Mouse (Mus musculus) hindbrain, embryonic 16.5 days (tissue): Measurements from ENCODE around the gene Emilin1. TPM values are rescaled to one million over a fixed set of nuclear protein-coding genes. Genes with fewer than 3 reads are reported as not detected.

Experiments used
- ATAC-seq: fragments of 200-750 bp; cut with Nextera tagmentation; 2 replicates; pipeline ENCODE4 v1.8.0; 2017; ENCODE audit warnings: moderate TSS enrichment, moderate library complexity
- H3K27ac ChIP-seq: fragments of 300-500 bp; sonication (generic); 2 replicates; pipeline ENCODE4 v1.5.1; 2014; ENCODE audit warnings: low read depth, mild to moderate bottlenecking, control low read depth, low read length, moderate library complexity
- H3K27me3 ChIP-seq: fragments of 300-500 bp; sonication (generic); replicated peaks from 2 replicates; pipeline ENCODE4 v1.6.1; 2014; ENCODE audit warnings: low read length; ENCODE audit not compliant: control insufficient read depth, insufficient read depth
- H3K36me3 ChIP-seq: fragments of 300-500 bp; sonication (generic); 2 replicates; pipeline ENCODE4 v1.6.1; 2014; ENCODE audit warnings: mild to moderate bottlenecking, low read length, moderate library complexity, mixed read lengths; ENCODE audit not compliant: control insufficient read depth, insufficient read depth
- H3K4me1 ChIP-seq: fragments of 300-500 bp; sonication (generic); 2 replicates; pipeline ENCODE4 v1.6.1; 2014; ENCODE audit warnings: low read depth, low read length; ENCODE audit not compliant: control insufficient read depth, insufficient read depth
- H3K4me2 ChIP-seq: fragments of 300-500 bp; sonication (generic); 2 replicates; pipeline ENCODE4 v1.6.1; 2014; ENCODE audit warnings: mild to moderate bottlenecking, low read length, control low read depth, moderate library complexity
- H3K4me3 ChIP-seq: fragments of 300-500 bp; sonication (generic); 2 replicates; pipeline ENCODE4 v1.5.1; 2014; ENCODE audit warnings: mild to moderate bottlenecking, low read length, control low read depth, moderate library complexity
- H3K9ac ChIP-seq: fragments of 300-500 bp; sonication (generic); 2 replicates; pipeline ENCODE4 v1.6.1; 2014; ENCODE audit warnings: low read depth, mild to moderate bottlenecking, control low read depth, low read length, moderate library complexity
- H3K9me3 ChIP-seq: fragments of 300-500 bp; sonication (generic); 2 replicates; pipeline ENCODE4 v1.6.1; 2014; ENCODE audit warnings: mild to moderate bottlenecking, low read length, moderate library complexity; ENCODE audit not compliant: control insufficient read depth
- WGBS: fragments of 180-500 bp; shearing (Covaris S2); extraction: QIAGEN DNeasy Blood & Tissue Kit; methylation state at CpG from one replicate; pipeline ENCODE4 v1.1.7; 2014; 5-methylcytosine and 5-hydroxymethylcytosine counted together
- polyA plus RNA-seq: library from polyadenylated mRNA; unstranded; fragments of >200 nt; fragmentation: Nextera tagmentation; extraction: Ambion mirVana; gene quantifications from 2 replicates; pipeline ENCODE4 v1.2.1, GENCODE M21; 2015

Emilin1 gene
- polyA plus RNA-seq: 16.3 and 24.6 TPM in 2 replicates

DNA sequence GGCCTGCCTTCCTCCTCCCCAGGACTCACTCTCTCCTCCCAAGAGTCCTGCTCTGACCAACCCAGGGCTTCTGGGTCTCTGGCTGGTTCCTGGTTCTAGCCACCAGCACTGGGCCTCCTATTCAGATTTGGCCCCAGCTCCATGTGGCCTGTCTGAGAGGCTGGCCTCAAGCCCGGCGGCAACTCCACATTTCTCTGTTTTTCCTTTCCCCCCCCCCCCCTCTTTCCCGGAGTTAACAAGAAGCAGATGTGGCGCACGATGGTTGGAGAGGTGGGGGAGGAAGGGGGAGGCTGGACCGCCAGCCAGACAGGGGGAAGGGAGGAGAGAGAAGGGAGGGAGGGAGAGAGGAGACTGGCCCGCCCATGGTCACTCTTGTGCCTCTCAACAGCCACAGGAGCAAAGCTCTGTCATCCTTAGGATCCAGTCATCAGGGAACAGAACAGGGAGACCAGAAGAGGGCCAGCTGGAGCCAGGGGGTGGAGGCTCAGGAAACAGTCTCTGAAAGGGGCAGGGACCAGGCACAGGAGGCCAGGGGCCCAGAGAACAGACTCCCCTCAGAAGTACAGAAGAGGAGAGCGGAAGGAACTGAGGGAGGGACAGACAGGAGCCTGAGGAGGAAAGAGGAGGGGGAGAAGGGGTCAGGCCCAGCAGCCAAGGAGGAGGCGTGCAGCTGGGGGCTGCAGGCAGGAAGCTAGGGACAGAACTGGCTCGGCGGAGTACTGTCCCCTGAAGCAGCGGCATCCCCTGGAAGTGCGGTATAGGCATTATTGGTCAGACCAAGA, at the start of gene Emilin1:
Emilin1 (plus strand) TSS at position 343 of the 782 bp plus-strand sequence.
- peak within 1 kb of the TSS; percentile 25 for H3K9ac ChIP-seq

DNA sequence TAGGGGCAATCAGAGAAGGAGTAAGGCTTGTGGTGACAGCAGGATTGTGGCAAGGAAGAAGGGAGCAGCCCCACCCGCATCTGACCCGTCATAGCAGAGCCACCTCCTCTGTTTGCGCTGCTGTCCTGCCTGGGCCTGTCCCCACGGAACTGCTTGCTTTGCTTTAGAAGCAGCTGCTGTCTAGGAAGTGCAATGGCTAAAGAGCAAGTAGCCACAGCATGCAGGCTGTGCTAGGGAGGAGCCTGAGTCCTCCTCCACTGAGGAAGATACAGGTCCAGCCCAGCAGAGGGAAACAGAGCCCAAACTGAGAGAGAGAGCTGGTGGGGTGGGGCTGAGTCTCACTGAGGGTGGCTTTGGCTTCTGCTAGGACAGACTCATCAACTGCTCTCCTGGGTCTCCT, 49.4 kb upstream of the Emilin1 start:
- 0 out of 2 replicates have a peak, but pooled peaks have one; percentile 24 for ATAC-seq
- Histone ChIP-seq H3K4me1 (peaks cover under 1% of the 10 kb centered on the region; the same call in 1 of the 2 replicates), H3K27me3 (no peaks in the 10 kb centered on the region), H3K4me2 (no peak overlapping the region), H3K27ac (no peak overlapping the region), H3K9me3 (no peaks in the 10 kb centered on the region), H3K4me3 (no peak overlapping the region), H3K36me3 (peaks cover 11% of the 10 kb centered on the region), H3K9ac (no peak overlapping the region; the same call in 1 of the 2 replicates)
- WGBS: 54% methylated on average over 4 of the region's 4 CpGs

More for the DNA sequence above, at the start of gene Emilin1:
- Histone ChIP-seq H3K9me3 (no peaks in the 10 kb centered on the region), H3K4me3 (peak within 1 kb of the TSS; percentile 8; the same call in 1 of the 2 replicates), H3K4me2 (peak within 1 kb of the TSS; percentile 20), H3K36me3 (no peaks in the 10 kb centered on the region), H3K27me3 (no peaks in the 10 kb centered on the region), H3K4me1 (peaks cover 19% of the 10 kb centered on the region), H3K27ac (peak within 1 kb of the TSS; percentile 71)
- ATAC-seq: 0 out of 2 replicates have a peak, but pooled peaks have one; percentile 9
- 29% methylated on average over 13 of the region's 13 CpGs for WGBS

DNA sequence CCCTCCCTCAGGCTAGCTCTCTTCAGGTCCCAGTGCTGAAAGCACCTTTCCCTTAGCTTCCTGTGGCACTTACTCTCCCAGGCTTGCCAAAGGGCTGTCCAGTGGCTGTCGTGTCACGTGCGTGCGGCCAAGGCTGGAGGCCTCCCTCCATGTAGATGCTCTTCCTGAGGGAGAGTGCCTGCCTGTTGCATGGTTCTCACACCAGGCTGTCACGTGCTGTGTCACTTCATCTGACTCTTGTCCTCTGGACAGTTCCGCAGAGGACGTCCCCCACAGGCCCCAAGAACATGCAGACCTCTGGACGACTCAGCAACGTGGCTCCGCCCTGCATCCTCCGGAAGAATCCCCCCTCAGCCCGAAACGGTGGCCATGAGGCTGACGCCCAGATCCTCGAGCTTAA, 48.9 kb upstream of the Emilin1 start:
- Histone ChIP-seq H3K9ac (no peak overlapping the region; the same call in 1 of the 2 replicates), H3K4me3 (no peak overlapping the region), H3K4me2 (no peak overlapping the region), H3K27me3 (no peaks in the 10 kb centered on the region), H3K9me3 (no peaks in the 10 kb centered on the region), H3K27ac (no peak overlapping the region), H3K36me3 (peaks cover 11% of the 10 kb centered on the region), H3K4me1 (peaks cover 4% of the 10 kb centered on the region)
- ATAC-seq: no peak
- 47% methylated on average over 15 of the region's 15 CpGs for WGBS

DNA sequence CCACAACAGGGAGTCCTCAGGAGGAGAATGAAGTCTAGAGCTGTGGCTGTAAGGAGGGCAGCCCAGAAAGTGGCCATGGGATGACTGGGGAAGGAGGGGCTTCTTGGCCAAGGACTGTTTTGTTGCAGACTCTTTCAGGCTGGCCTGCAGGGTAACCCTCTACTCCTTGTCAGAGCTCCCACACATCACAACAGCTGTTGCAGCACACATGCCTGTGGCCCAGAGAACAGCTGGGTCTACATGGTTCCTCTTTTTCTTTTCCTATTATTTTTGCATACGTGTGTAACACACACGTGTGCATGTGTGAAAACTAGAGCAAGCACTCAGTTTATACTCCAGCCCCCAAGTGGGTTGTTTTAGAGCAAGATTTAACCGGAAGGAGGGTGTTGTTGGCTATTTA, 46.3 kb upstream of the Emilin1 start:
- H3K27ac ChIP-seq: no peak overlapping the region
- ATAC-seq: no peak
- no peak overlapping the region for H3K4me2 ChIP-seq
- no peaks in the 10 kb centered on the region for H3K27me3 ChIP-seq
- H3K9ac ChIP-seq: no peak overlapping the region
- WGBS: 88% methylated on average over 3 of the region's 3 CpGs
- H3K9me3 ChIP-seq: no peaks in the 10 kb centered on the region
- H3K4me1 ChIP-seq: peaks cover 12% of the 10 kb centered on the region
- H3K36me3 ChIP-seq: peaks cover 15% of the 10 kb centered on the region
- H3K4me3 ChIP-seq: no peak overlapping the region

DNA sequence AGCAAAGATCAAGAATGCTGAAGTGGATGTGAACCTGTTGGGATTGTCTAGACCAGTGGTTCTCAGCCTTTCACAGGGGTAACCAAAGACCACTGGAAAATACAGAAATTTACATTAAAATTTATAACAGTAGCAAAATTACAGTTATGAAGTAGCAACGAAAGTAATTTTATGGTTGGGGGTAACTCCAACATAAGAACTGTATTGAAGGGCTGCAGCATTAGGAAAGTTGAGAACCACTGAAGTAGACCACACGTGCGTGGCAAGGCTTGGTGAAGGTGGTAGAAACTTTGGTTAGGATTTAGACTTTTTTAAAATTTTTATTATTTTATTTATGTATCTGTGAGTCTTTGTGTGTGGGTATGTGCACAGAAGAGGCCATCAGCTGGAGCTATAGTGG, 45.5 kb upstream of the Emilin1 start, which contains the start of gene Tmem214:
Tmem214 (plus strand) TSS at position 301 of the 400 bp plus-strand sequence.
- Histone ChIP-seq H3K27me3 (no peaks in the 10 kb centered on the region), H3K4me1 (peaks cover 12% of the 10 kb centered on the region), H3K9me3 (no peaks in the 10 kb centered on the region), H3K9ac (no peak within 1 kb of the TSS), H3K27ac (no peak within 1 kb of the TSS), H3K36me3 (peaks cover 24% of the 10 kb centered on the region), H3K4me2 (no peak within 1 kb of the TSS), H3K4me3 (no peak within 1 kb of the TSS)
- ATAC-seq: no peak
- 95% methylated on average over 3 of the region's 3 CpGs for WGBS

DNA sequence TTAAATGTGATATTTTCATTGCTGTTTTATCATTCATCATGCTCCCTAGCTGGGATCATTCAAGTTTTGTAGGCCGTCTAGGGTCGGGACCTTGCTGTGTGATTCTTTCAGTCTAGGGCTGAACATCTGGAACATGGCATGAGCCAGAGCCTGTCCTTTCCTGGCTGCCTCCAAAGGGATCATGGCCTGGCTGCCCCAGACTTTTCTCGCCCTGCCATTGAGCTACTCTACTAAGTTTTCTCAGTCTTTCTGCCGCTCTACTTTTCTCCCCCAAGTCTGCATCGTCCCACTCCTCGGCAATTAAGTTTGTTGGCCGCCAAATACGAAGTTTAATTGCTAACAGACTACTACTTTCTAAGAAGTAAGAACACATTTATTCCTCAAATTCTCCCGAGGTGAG, 44.2 kb upstream of the Emilin1 start:
- peaks cover 36% of the 10 kb centered on the region for H3K36me3 ChIP-seq
- peak overlapping the region; percentile 84 for H3K4me3 ChIP-seq
- H3K9ac ChIP-seq: peak overlapping the region; percentile 94
- WGBS: 21% methylated on average over 9 of the region's 9 CpGs
- no peaks in the 10 kb centered on the region for H3K9me3 ChIP-seq
- H3K4me1 ChIP-seq: peaks cover 12% of the 10 kb centered on the region
- H3K27me3 ChIP-seq: no peaks in the 10 kb centered on the region
- peak overlapping the region; percentile 79; the same call in 1 of the 2 replicates for H3K27ac ChIP-seq
- 0 out of 2 replicates have a peak, but pooled peaks have one; percentile 16 for ATAC-seq
- peak overlapping the region; percentile 69 for H3K4me2 ChIP-seq

DNA sequence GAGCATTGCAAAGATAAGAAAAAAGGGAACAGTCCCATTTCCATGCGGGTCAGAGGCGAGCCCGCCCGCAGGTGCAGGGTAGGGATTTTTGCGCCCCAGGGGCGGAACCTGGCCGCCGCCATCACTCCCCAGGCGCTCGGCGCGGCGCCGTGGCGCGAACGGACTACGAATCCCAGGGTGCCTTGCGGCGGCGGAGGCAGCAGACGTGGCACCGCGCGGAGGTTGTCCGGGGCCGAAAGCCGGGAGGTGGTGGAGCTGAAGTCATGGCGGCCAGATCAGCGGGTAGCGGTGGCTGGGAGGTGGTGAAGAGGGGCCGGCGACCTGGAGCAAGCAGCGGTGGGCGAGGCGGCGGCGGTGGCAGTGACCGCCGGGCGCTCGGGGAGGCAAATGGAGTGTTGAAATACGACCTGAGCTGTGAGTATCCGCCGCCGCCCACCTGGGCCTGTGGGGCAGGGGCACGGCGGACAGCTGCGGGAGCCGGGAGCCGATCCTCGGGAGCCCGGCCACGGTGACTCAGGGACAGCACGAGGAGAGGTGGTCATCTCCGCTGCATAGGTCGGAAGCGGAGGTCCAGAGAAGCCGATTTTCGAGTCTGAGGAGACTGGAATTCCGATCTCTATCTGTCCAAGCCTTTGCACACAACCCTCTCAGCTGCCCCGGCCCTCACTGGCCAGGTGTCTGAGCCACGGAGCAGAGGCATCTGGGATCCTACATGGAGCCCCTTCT, 43.6 kb upstream of the Emilin1 start:
- WGBS: under 1% methylated on average over 48 of the region's 63 CpGs
- Histone ChIP-seq H3K36me3 (peaks cover 39% of the 10 kb centered on the region), H3K4me3 (peak overlapping the region; percentile 84), H3K9me3 (no peaks in the 10 kb centered on the region), H3K9ac (peak overlapping the region; percentile 94), H3K27me3 (no peaks in the 10 kb centered on the region), H3K4me1 (peaks cover 12% of the 10 kb centered on the region), H3K4me2 (peak overlapping the region; percentile 69), H3K27ac (peak overlapping the region; percentile 79)
- ATAC-seq: peak; percentile 94

DNA sequence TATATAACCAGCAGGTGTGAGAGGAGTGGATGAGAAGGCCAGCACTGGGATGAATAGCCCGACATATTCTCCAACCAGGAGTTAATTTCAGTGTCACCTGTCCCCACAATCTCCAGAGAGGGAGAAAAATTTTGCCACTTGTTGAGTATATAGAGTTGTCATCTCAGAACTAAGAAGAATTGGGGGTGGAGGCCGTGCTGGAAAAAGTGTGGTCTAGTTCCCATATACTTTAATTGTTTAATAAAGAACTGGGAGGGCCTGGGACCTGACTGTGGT, 43.1 kb upstream of the Emilin1 start:
- no peak for ATAC-seq
- Histone ChIP-seq H3K9ac (peak overlapping the region; percentile 94), H3K27me3 (no peaks in the 10 kb centered on the region), H3K4me3 (peak overlapping the region; percentile 84), H3K36me3 (peaks cover 41% of the 10 kb centered on the region), H3K9me3 (no peaks in the 10 kb centered on the region), H3K4me2 (peak overlapping the region; percentile 69), H3K4me1 (peaks cover 12% of the 10 kb centered on the region), H3K27ac (peak overlapping the region; percentile 79)
- WGBS: 25% methylated on average over 2 of the region's 2 CpGs

DNA sequence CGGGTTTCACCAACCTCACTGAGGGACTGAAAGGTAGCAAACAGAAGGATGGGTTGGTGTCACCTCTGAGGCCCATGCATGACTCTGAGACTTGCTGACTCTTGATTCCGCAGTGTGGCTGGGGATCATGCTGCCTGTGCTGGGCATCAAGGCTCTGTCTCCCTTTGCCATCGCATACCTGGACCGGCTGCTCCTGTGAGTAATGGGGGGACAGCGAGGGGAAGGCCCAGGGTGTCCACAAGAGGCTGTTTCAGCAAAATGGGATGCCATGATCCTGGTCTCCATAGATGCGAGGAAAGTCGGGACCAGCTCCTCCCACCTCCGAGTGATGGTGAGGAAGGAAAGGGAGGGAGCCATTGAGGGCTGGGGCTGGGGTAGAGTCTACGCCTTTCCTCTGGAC, 40.6 kb upstream of the Emilin1 start:
- Histone ChIP-seq H3K27me3 (no peaks in the 10 kb centered on the region), H3K4me2 (no peak overlapping the region), H3K9ac (no peak overlapping the region), H3K4me1 (peaks cover 12% of the 10 kb centered on the region), H3K9me3 (no peaks in the 10 kb centered on the region), H3K27ac (no peak overlapping the region), H3K36me3 (peaks cover 59% of the 10 kb centered on the region), H3K4me3 (no peak overlapping the region)
- WGBS: over 99% methylated on average over 9 of the region's 9 CpGs
- no peak for ATAC-seq
